Mouse (Mus musculus) myocyte (in vitro differentiated cells): Measurements from ENCODE around the gene Mbd6. TPM values are rescaled to one million over a fixed set of nuclear protein-coding genes. Genes with fewer than 3 reads are reported as not detected.

Experiments
- H3K27me3 ChIP-seq: one replicate; pipeline ENCODE4 v1.6.1; 2011; ENCODE audit not compliant: control insufficient read depth, insufficient read depth, insufficient read length
- H3K36me3 ChIP-seq: one replicate; pipeline ENCODE4 v1.6.1; 2011; ENCODE audit not compliant: control insufficient read depth, insufficient read depth
- H3K4me2 ChIP-seq: one replicate; pipeline ENCODE4 v1.6.1; 2011; ENCODE audit warnings: low read depth, control low read depth
- H3K4me3 ChIP-seq: one replicate; pipeline ENCODE4 v1.5.1; 2011; ENCODE audit warnings: mild to moderate bottlenecking, control low read depth, moderate library complexity
- H3K79me2 ChIP-seq: one replicate; pipeline ENCODE4 v1.6.1; 2011; ENCODE audit not compliant: control insufficient read depth, insufficient read depth
- H3ac ChIP-seq: one replicate; pipeline ENCODE4 v1.6.1; 2011; ENCODE audit not compliant: control insufficient read depth, insufficient read length
- CEBPB ChIP-seq: IDR thresholded peaks from 2 replicates; pipeline ENCODE4 v1.6.1; 2011; ENCODE audit warnings: mild to moderate bottlenecking, moderate library complexity; ENCODE audit not compliant: poor library complexity, insufficient read depth, severe bottlenecking
- E2F4 ChIP-seq: IDR thresholded peaks from one replicate; pipeline ENCODE4 v1.6.1; 2011; ENCODE audit warnings: mild to moderate bottlenecking, control low read depth, moderate library complexity; ENCODE audit not compliant: insufficient read depth
- MAX ChIP-seq: IDR thresholded peaks from one replicate; pipeline ENCODE4 v1.6.1; 2011; ENCODE audit warnings: low read depth, mild to moderate bottlenecking, control low read depth
- MYOD1 ChIP-seq, 3 experiments: IDR thresholded peaks; one replicate each; pipeline ENCODE4 v1.6.1; 2011; ENCODE audit warnings: control low read depth in 2 of 3, low read depth in 2 of 3, mild to moderate bottlenecking in 2 of 3, moderate library complexity in 1 of 3; ENCODE audit not compliant: insufficient read length in 2 of 3, control insufficient read depth in 1 of 3
- MYOG ChIP-seq, 3 experiments: IDR thresholded peaks; one replicate each; pipeline ENCODE4 v1.6.1; 2011; ENCODE audit warnings: control low read depth in 2 of 3, low read depth in 2 of 3, mild to moderate bottlenecking in 2 of 3; ENCODE audit not compliant: insufficient read length in 2 of 3, control insufficient read depth in 1 of 3, insufficient read depth in 1 of 3
- POLR2A ChIP-seq: IDR thresholded peaks from one replicate; pipeline ENCODE4 v1.6.1; 2011; ENCODE audit warnings: low read depth, mild to moderate bottlenecking, control low read depth, moderate library complexity; ENCODE audit not compliant: insufficient read length
- POLR2AphosphoS2 ChIP-seq: IDR thresholded peaks from one replicate; pipeline ENCODE4 v1.6.1; 2011; ENCODE audit warnings: low read depth, control low read depth; ENCODE audit not compliant: insufficient read length
- REST ChIP-seq: IDR thresholded peaks from one replicate; pipeline ENCODE4 v1.6.1; 2011; ENCODE audit warnings: mild to moderate bottlenecking, control low read depth, moderate library complexity; ENCODE audit not compliant: insufficient read depth, insufficient read length
- SRF ChIP-seq: IDR thresholded peaks from one replicate; pipeline ENCODE4 v1.6.1; 2011; ENCODE audit warnings: low read depth; ENCODE audit not compliant: control insufficient read depth, insufficient read length
- TCF12 ChIP-seq: IDR thresholded peaks from one replicate; pipeline ENCODE4 v1.6.1; 2011; ENCODE audit warnings: mild to moderate bottlenecking, control low read depth; ENCODE audit not compliant: poor library complexity, insufficient read depth, severe bottlenecking
- TCF3 ChIP-seq: IDR thresholded peaks from one replicate; pipeline ENCODE4 v1.6.1; 2011; ENCODE audit warnings: low read depth, control low read depth; ENCODE audit not compliant: insufficient read length
- USF1 ChIP-seq: IDR thresholded peaks from one replicate; pipeline ENCODE4 v1.6.1; 2011; ENCODE audit warnings: low read depth, mild to moderate bottlenecking, control low read depth, moderate library complexity
- polyA plus RNA-seq: library from polyadenylated mRNA; unstranded; fragments of >200 nt; fragmentation: generic; extraction: Trizol; gene quantifications from one replicate; pipeline ENCODE4 v1.2.1, GENCODE M21; 2012; ENCODE audit warnings: missing spikeins

The Mbd6 gene
- polyA plus RNA-seq, 1 experiment: 24.7 TPM

DNA sequence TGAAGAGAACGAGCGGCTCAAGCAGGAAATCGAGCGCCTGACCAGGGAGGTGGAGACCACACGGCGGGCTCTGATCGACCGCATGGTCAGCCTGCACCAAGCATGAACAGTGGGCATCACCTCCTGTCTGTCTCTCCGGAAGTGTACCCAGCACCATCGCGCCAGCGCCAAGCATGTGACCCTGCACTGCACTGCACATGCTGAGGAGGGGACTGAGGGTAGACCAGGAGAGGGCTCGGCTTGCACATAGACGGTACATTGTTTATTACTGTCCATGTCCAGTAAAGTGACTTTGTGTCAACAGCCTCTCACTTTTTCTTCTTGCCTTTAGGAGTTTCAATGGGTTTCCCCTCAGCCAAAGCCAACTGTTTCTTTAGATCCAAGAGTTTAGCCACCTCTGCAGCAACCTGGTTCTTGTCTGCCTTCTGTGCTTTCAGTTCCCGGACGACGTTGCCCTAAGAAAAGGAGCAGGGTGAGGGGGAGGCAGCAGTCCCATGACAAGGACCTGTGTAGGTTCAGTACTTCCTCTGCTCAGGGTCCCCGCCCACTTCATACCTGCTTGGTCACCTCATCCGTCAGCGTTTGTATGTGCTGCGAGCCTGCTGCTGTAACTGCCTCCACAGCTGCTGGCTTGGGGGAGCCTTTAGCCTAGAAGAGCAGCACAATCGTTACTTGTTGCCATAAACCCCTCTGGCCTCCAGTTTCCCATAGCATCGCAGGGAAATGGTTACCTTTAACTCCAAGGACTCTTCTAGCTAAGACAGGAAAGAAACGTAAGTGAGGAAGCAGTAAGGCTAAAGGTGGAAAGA, 7.4 kb upstream of the Mbd6 start:
- H3K79me2 ChIP-seq: peaks cover 42% of the 10 kb centered on the region
- no peak overlapping the region for H3ac ChIP-seq
- no peak overlapping the region for H3K4me3 ChIP-seq
- peaks cover 81% of the 10 kb centered on the region for H3K36me3 ChIP-seq
- no peak overlapping the region for H3K4me2 ChIP-seq
- no peaks in the 10 kb centered on the region for H3K27me3 ChIP-seq
- TF ChIP-seq TCF12 (no peak), REST (no peak), POLR2AphosphoS2 (peak; percentile 94), E2F4 (no peak), USF1 (no peak), SRF (no peak), CEBPB (no peak), POLR2A (peak; percentile 82), MYOG (IDR thresholded peaks at IDR 0.05; ENCODE audit: control insufficient read depth in 1 of 3, insufficient read depth in 1 of 3, insufficient read length in 2 of 3, low read depth in 2 of 3) (no peak)

DNA sequence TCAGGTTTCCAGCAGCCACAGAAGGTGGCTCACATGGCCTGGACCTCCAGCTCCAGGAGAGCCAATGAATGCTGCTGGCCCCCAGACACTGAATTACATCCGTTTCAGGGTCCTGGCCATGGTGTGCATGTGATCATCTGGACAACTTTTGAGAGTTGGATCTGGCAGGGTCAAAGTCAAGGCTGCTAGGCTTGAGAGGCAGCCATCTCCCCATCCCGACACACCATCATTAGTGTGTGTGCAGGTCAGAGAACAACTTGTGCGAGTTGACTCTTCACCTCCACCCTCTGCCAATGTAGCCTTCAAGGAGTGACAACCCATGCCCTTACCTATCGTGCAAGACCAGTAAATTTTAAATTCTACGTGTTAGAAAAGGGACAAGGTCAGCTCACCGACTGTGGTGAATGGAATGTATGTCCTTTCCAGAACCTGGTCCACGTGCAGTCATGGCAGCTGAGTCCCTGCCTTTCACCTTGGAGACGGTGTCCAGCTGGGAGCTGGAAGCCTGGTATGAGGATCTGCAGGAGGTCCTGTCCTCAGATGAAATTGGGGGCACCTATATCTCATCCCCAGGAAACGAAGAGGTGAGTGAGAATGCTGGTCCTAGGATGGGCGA, 6.2 kb upstream of the Mbd6 start:
- Histone ChIP-seq H3ac (no peak overlapping the region), H3K4me2 (no peak overlapping the region), H3K27me3 (no peaks in the 10 kb centered on the region), H3K36me3 (peaks cover 72% of the 10 kb centered on the region), H3K4me3 (no peak overlapping the region), H3K79me2 (peaks cover 44% of the 10 kb centered on the region)
- TF ChIP-seq POLR2A: peak; percentile 59
- TF ChIP-seq REST: no peak
- peak; percentile 90 for TF ChIP-seq POLR2AphosphoS2
- no peak for TF ChIP-seq SRF

GRCm38 (mm10) chr10:127293590-127294113, 4.8 kb upstream of the Mbd6 start:
- Histone ChIP-seq H3ac (no peak overlapping the region), H3K4me2 (peak overlapping the region; percentile 94), H3K27me3 (no peaks in the 10 kb centered on the region), H3K4me3 (peak overlapping the region; percentile 100), H3K36me3 (peaks cover 66% of the 10 kb centered on the region), H3K79me2 (peaks cover 44% of the 10 kb centered on the region)
- TF ChIP-seq TCF3 (no peak), CEBPB (no peak), POLR2A (peak; percentile 23), MYOD1 (IDR thresholded peaks at IDR 0.05; ENCODE audit: control insufficient read depth in 1 of 3, insufficient read length in 2 of 3, low read depth in 2 of 3) (no peak), MAX (no peak), TCF12 (no peak), REST (no peak), POLR2AphosphoS2 (peak; percentile 90), USF1 (no peak)

GRCm38 (mm10) chr10:127292987-127293538, 4.2 kb upstream of the Mbd6 start:
- H3K27me3 ChIP-seq: no peaks in the 10 kb centered on the region
- H3K36me3 ChIP-seq: peaks cover 65% of the 10 kb centered on the region
- TF ChIP-seq MAX: no peak
- no peak for TF ChIP-seq REST
- no peak for TF ChIP-seq USF1
- peak; percentile 51 for TF ChIP-seq POLR2A
- TF ChIP-seq SRF: no peak
- no peak for TF ChIP-seq TCF12
- no peak for TF ChIP-seq CEBPB
- TF ChIP-seq MYOD1 (IDR thresholded peaks at IDR 0.05; ENCODE audit: control insufficient read depth in 1 of 3, insufficient read length in 2 of 3, low read depth in 2 of 3): no peak
- TF ChIP-seq E2F4: no peak
- TF ChIP-seq TCF3: no peak
- TF ChIP-seq POLR2AphosphoS2: peak; percentile 85
- TF ChIP-seq MYOG (IDR thresholded peaks at IDR 0.05; ENCODE audit: control insufficient read depth in 1 of 3, insufficient read depth in 1 of 3, insufficient read length in 2 of 3, low read depth in 2 of 3): no peak
- H3K79me2 ChIP-seq: peaks cover 47% of the 10 kb centered on the region
- H3K4me2 ChIP-seq: peak overlapping the region; percentile 94
- no peak overlapping the region for H3ac ChIP-seq
- peak overlapping the region; percentile 100 for H3K4me3 ChIP-seq
